Mouse (Mus musculus) brain, embryonic 14.5 days (tissue): ENCODE measurements around the gene Zdhhc17.

ENCODE experiments used
- CTCF ChIP-seq: fragments of 200-500 bp; IDR thresholded peaks from 2 replicates; pipeline ENCODE4 v1.5.1; 2012; ENCODE audit warnings: inconsistent platforms, mild to moderate bottlenecking, moderate library complexity, borderline replicate concordance; ENCODE audit not compliant: insufficient read depth, insufficient read length; ENCODE audit errors: extremely low read depth
- POLR2A ChIP-seq: fragments of 200-500 bp; IDR thresholded peaks from 2 replicates; pipeline ENCODE4 v1.6.1; 2012; ENCODE audit warnings: mild to moderate bottlenecking, inconsistent platforms, borderline replicate concordance; ENCODE audit not compliant: poor library complexity, insufficient read depth, insufficient read length, severe bottlenecking; ENCODE audit errors: extremely low read depth

GRCm38 (mm10) chr10:110962172-110962571, 47.8 kb downstream of the Zdhhc17 start:
- TF ChIP-seq POLR2A = no peak
- TF ChIP-seq CTCF = peak; percentile 41; the same call in 1 of the 2 replicates
